Mouse (Mus musculus) thymus, adult 2 months (tissue): ENCODE data around the gene Eva1c.

ENCODE experiments used
- CTCF ChIP-seq: fragments of 200-500 bp; IDR thresholded peaks from 2 replicates; pipeline ENCODE4 v1.5.1; 2012; ENCODE audit warnings: mild to moderate bottlenecking, control low read depth, low read length, moderate library complexity, borderline replicate concordance; ENCODE audit not compliant: control insufficient read depth, poor library complexity, insufficient read depth; ENCODE audit errors: extremely low read depth
- POLR2A ChIP-seq: fragments of 200-500 bp; IDR thresholded peaks from 2 replicates; pipeline ENCODE4 v1.6.1; 2012; ENCODE audit warnings: mild to moderate bottlenecking, low read length, control low read depth, moderate library complexity; ENCODE audit not compliant: control insufficient read depth, poor library complexity, insufficient read depth; ENCODE audit errors: extremely low read depth

DNA sequence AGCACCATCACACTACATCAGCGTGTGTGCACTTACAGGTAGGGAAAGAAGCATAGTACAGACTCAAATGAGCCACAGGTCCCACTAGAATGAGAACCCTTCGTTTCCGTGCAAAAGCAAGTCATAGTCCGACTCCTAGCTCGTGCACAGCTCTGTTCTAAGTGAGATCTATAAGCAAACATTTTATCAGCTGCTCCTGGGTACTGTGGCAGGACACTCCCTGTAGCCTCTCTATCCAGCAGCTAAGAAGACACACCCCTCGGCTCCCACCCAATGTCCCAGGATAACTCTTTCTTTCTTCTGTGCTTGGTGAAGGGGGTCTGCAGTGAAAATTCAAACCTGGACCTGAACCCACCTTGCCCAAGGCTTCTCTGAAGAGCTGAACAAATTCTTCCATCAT, 37.9 kb upstream of the Eva1c start:
- TF ChIP-seq POLR2A (no peak), CTCF (no peak)
